Mouse (Mus musculus) bone marrow macrophage, adult 2 months (primary cell): ENCODE measurements around the gene Atl2.

Source experiments
- CTCF ChIP-seq: IDR thresholded peaks from 2 replicates; pipeline ENCODE4 v1.5.1; 2012; ENCODE audit warnings: low read depth, mild to moderate bottlenecking, low read length, moderate library complexity
- POLR2A ChIP-seq: IDR thresholded peaks from 2 replicates; pipeline ENCODE4 v1.6.1; 2012; ENCODE audit warnings: mild to moderate bottlenecking, low read depth, low read length, borderline replicate concordance

DNA sequence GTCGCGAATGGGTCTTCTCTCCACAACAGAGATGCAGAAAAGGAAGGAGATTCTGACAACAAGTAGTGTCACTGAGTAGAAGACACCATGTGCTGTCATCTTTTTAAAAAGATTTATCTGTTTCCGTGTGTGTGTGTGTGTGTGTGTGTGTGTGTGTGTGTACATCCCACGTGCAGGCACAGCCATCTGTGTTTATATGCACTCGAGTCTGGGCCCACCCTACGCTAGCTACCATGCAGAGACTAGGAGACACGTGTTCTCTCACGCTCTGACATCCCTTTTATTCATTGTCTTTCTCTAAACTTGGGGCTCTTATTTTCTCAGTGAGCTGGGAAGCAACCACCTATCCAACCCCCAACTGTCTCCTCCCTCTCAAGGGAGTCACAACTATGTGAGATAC lies 40.4 kb downstream of the Atl2 start:
- no peak for TF ChIP-seq CTCF
- no peak for TF ChIP-seq POLR2A
